Mouse (Mus musculus) heart, embryonic 15.5 days (tissue): ENCODE results near the gene Cflar. TPM values are rescaled to one million over a fixed set of nuclear protein-coding genes. Genes with fewer than 3 reads are reported as not detected.
"Not testable (repeated sequence)": the region's sequence is repeated elsewhere in the genome, so short reads cannot be mapped to it uniquely, and the experiment has no call there.

Experiments
- ATAC-seq: fragments of 200-750 bp; cut with Nextera tagmentation; replicated peaks from 2 replicates; pipeline ENCODE4 v1.8.0; 2017; ENCODE audit warnings: low read depth, moderate TSS enrichment; ENCODE audit not compliant: insufficient number of reproducible peaks, insufficient read depth, low FRiP score
- H3K27ac ChIP-seq: fragments of 300-500 bp; sonication (generic); 2 replicates; pipeline ENCODE4 v1.5.1; 2015; ENCODE audit warnings: mild to moderate bottlenecking, inconsistent platforms
- H3K27me3 ChIP-seq: fragments of 300-500 bp; sonication (generic); 2 replicates; pipeline ENCODE4 v1.6.1; 2015; ENCODE audit warnings: inconsistent platforms
- H3K36me3 ChIP-seq: fragments of 300-500 bp; sonication (generic); 2 replicates; pipeline ENCODE4 v1.6.1; 2015; ENCODE audit warnings: mild to moderate bottlenecking, inconsistent platforms
- H3K4me1 ChIP-seq: fragments of 300-500 bp; sonication (generic); replicated peaks from 2 replicates; pipeline ENCODE4 v1.6.1; 2015; ENCODE audit warnings: inconsistent platforms
- H3K4me2 ChIP-seq: fragments of 300-500 bp; sonication (generic); 2 replicates; pipeline ENCODE4 v1.6.1; 2015; ENCODE audit warnings: inconsistent platforms, mild to moderate bottlenecking, moderate library complexity
- H3K4me3 ChIP-seq: fragments of 300-500 bp; sonication (generic); 2 replicates; pipeline ENCODE4 v1.5.1; 2015; ENCODE audit warnings: mild to moderate bottlenecking, inconsistent platforms
- H3K9ac ChIP-seq: fragments of 300-500 bp; sonication (generic); 2 replicates; pipeline ENCODE4 v1.6.1; 2015; ENCODE audit warnings: mild to moderate bottlenecking, inconsistent platforms
- H3K9me3 ChIP-seq: fragments of 300-500 bp; sonication (generic); replicated peaks from 2 replicates; pipeline ENCODE4 v1.6.1; 2016; ENCODE audit warnings: inconsistent platforms
- WGBS: fragments of 180-500 bp; shearing (Covaris S2); methylation state at CpG from one replicate; pipeline ENCODE4 v1.1.7; 2015; ENCODE audit warnings: mixed read lengths; 5-methylcytosine and 5-hydroxymethylcytosine counted together
- polyA plus RNA-seq: library from polyadenylated mRNA; unstranded; fragments of >200 nt; fragmentation: Nextera tagmentation; extraction: Ambion mirVana; gene quantifications from 2 replicates; pipeline ENCODE4 v1.2.1, GENCODE M21; 2015

The Cflar gene
- polyA plus RNA-seq, 1 experiment from 2014 or later: 37.0 TPM

GRCm38 (mm10) chr1:58788410-58788809, 77.1 kb downstream of the Cflar start:
- Histone ChIP-seq H3K36me3 (no peaks in the 10 kb centered on the region), H3K9ac (no peak overlapping the region), H3K4me2 (no peak overlapping the region), H3K27me3 (no peaks in the 10 kb centered on the region), H3K4me3 (no peak overlapping the region), H3K27ac (no peak overlapping the region), H3K9me3 (no peaks in the 10 kb centered on the region), H3K4me1 (no peaks in the 10 kb centered on the region)
- no peak for ATAC-seq
- 91% methylated on average over 4 of the region's 4 CpGs for WGBS

- 46% methylated on average over 2 of the region's 2 CpGs for WGBS
- no peaks in the 10 kb centered on the region for H3K27me3 ChIP-seq
- peaks cover 3% of the 10 kb centered on the region; the same call in 1 of the 2 replicates for H3K4me1 ChIP-seq
- H3K4me3 ChIP-seq: peak overlapping the region; percentile 81
- peak overlapping the region; percentile 85 for H3K27ac ChIP-seq
- H3K9me3 ChIP-seq: no peaks in the 10 kb centered on the region
- no peaks in the 10 kb centered on the region for H3K36me3 ChIP-seq
- H3K4me2 ChIP-seq: peak overlapping the region; percentile 76
- ATAC-seq: no peak
- H3K9ac ChIP-seq: peak overlapping the region; percentile 89; the same call in 1 of the 2 replicates
Observed at GRCm38 (mm10) chr1:58794705-58795104, 83.4 kb downstream of the Cflar start.

- Histone ChIP-seq H3K36me3 (no peaks in the 10 kb centered on the region), H3K27ac (peak within 1 kb of the TSS; percentile 85), H3K9me3 (no peaks in the 10 kb centered on the region), H3K27me3 (no peaks in the 10 kb centered on the region), H3K4me3 (peak within 1 kb of the TSS; percentile 81), H3K4me1 (peaks cover 3% of the 10 kb centered on the region; the same call in 1 of the 2 replicates), H3K9ac (peak within 1 kb of the TSS; percentile 89), H3K4me2 (peak within 1 kb of the TSS; percentile 76)
- 0 out of 2 replicates have a peak, but pooled peaks have one; percentile 60 for ATAC-seq
- WGBS: under 1% methylated on average over 41 of the region's 42 CpGs
Observed at GRCm38 (mm10) chr1:58795291-58796058, 84.2 kb downstream of the Cflar start, which contains the start of gene Casp8. TSS of gene Casp8 (plus strand) at chr1:58795374.

GRCm38 (mm10) chr1:58796059-58796363, 84.7 kb downstream of the Cflar start:
- Histone ChIP-seq H3K4me1 (peaks cover 3% of the 10 kb centered on the region; the same call in 1 of the 2 replicates), H3K36me3 (no peaks in the 10 kb centered on the region)
- no peak; the same call in 1 of the 2 replicates for ATAC-seq

GRCm38 (mm10) chr1:58796853-58797252, 85.5 kb downstream of the Cflar start:
- Histone ChIP-seq H3K36me3 (no peaks in the 10 kb centered on the region), H3K9ac (no peak overlapping the region), H3K4me1 (peaks cover 3% of the 10 kb centered on the region; the same call in 1 of the 2 replicates), H3K27me3 (no peaks in the 10 kb centered on the region), H3K27ac (no peak overlapping the region), H3K4me3 (peak overlapping the region; percentile 13; the same call in 1 of the 2 replicates), H3K4me2 (peak overlapping the region; percentile 45), H3K9me3 (no peaks in the 10 kb centered on the region)
- ATAC-seq: no peak
- 81% methylated on average over 4 of the region's 4 CpGs for WGBS

More at GRCm38 (mm10) chr1:58796059-58796363, 84.7 kb downstream of the Cflar start:
- 2% methylated on average over 3 of the region's 3 CpGs for WGBS
- Histone ChIP-seq H3K9me3 (no peaks in the 10 kb centered on the region), H3K4me3 (peak overlapping the region; percentile 81), H3K4me2 (peak overlapping the region; percentile 76), H3K9ac (peak overlapping the region; percentile 89), H3K27me3 (no peaks in the 10 kb centered on the region), H3K27ac (peak overlapping the region; percentile 85)

GRCm38 (mm10) chr1:58797370-58797769, 86.1 kb downstream of the Cflar start:
- H3K4me2 ChIP-seq: peak overlapping the region; percentile 45; the same call in 1 of the 2 replicates

GRCm38 (mm10) chr1:58798911-58799310, 87.6 kb downstream of the Cflar start:
- H3K4me2 ChIP-seq: no peak overlapping the region
- no peaks in the 10 kb centered on the region for H3K36me3 ChIP-seq
- no peak overlapping the region for H3K27ac ChIP-seq
- no peak overlapping the region for H3K4me3 ChIP-seq
- H3K4me1 ChIP-seq: peaks cover 3% of the 10 kb centered on the region; the same call in 1 of the 2 replicates
- H3K9me3 ChIP-seq: no peaks in the 10 kb centered on the region
- WGBS: 90% methylated on average over 4 of the region's 4 CpGs
- H3K27me3 ChIP-seq: no peaks in the 10 kb centered on the region
- no peak for ATAC-seq
- H3K9ac ChIP-seq: no peak overlapping the region

More at GRCm38 (mm10) chr1:58797370-58797769, 86.1 kb downstream of the Cflar start:
- 69% methylated on average over 2 of the region's 2 CpGs for WGBS
- Histone ChIP-seq H3K36me3 (no peaks in the 10 kb centered on the region), H3K4me3 (peak overlapping the region; percentile 13; the same call in 1 of the 2 replicates), H3K4me1 (peaks cover 3% of the 10 kb centered on the region; the same call in 1 of the 2 replicates), H3K9me3 (no peaks in the 10 kb centered on the region), H3K27ac (no peak overlapping the region), H3K27me3 (no peaks in the 10 kb centered on the region), H3K9ac (no peak overlapping the region)
- no peak; the same call in 1 of the 2 replicates for ATAC-seq

GRCm38 (mm10) chr1:58800644-58801043, 89.3 kb downstream of the Cflar start:
- H3K36me3 ChIP-seq, H3K4me2 ChIP-seq, H3K4me3 ChIP-seq, H3K9me3 ChIP-seq, ATAC-seq, H3K27ac ChIP-seq, H3K9ac ChIP-seq, H3K27me3 ChIP-seq, H3K4me1 ChIP-seq: not testable (repeated sequence)
- 87% methylated on average over 7 of the region's 7 CpGs for WGBS

- H3K4me1 ChIP-seq: no peaks in the 10 kb centered on the region
- no peak overlapping the region for H3K4me2 ChIP-seq
- no peaks in the 10 kb centered on the region for H3K36me3 ChIP-seq
- H3K9me3 ChIP-seq: no peaks in the 10 kb centered on the region
- 87% methylated on average over 8 of the region's 8 CpGs for WGBS
- H3K4me3 ChIP-seq: no peak overlapping the region
- no peaks in the 10 kb centered on the region for H3K27me3 ChIP-seq
- H3K27ac ChIP-seq: no peak overlapping the region
- no peak for ATAC-seq
- H3K9ac ChIP-seq: no peak overlapping the region
Observed at GRCm38 (mm10) chr1:58801558-58802285, 90.4 kb downstream of the Cflar start.

- no peaks in the 10 kb centered on the region for H3K27me3 ChIP-seq
- no peak overlapping the region for H3K4me3 ChIP-seq
- WGBS: 76% methylated on average over 18 of the region's 18 CpGs
- no peaks in the 10 kb centered on the region for H3K36me3 ChIP-seq
- no peak overlapping the region for H3K27ac ChIP-seq
- H3K9me3 ChIP-seq: no peaks in the 10 kb centered on the region
- H3K4me2 ChIP-seq: no peak overlapping the region
- H3K9ac ChIP-seq: no peak overlapping the region
- no peaks in the 10 kb centered on the region for H3K4me1 ChIP-seq
- peak; percentile 64; the same call in 1 of the 2 replicates for ATAC-seq
Observed at GRCm38 (mm10) chr1:58802322-58803273, 91.3 kb downstream of the Cflar start.
